Mouse (Mus musculus): ENCODE data around the gene Fanca.
A peak's percentile ranks its signal among the peaks of the same experiment; 100 is the strongest.
"Not testable (repeated sequence)": the region's sequence is repeated elsewhere in the genome, so short reads cannot be mapped to it uniquely, and the experiment has no call there.

Fanca gene

DNA sequence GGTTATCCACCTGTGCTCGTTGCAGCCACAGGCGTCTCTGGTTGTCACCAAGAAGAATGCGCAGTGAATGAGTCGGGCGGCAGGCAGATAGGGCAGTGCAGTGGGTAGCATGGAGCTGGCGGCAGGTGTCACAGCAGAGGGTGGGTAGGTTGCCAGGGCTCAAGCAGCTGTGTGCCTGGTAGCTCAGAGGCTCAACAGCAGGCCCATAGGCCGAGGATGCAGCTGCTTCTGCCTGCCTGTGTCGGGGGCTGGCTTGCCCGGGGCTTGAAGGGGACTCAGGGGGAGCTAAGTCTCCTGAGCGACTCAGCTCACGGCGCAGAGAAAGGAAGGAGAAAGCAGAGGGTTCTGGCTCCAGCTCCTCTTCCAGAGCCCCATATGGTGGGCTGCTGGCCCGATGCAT, 85.1 kb downstream of the Fanca start:
- no peak for DNase-seq (ENCODE audit: low spot score in 2 of 2)

DNA sequence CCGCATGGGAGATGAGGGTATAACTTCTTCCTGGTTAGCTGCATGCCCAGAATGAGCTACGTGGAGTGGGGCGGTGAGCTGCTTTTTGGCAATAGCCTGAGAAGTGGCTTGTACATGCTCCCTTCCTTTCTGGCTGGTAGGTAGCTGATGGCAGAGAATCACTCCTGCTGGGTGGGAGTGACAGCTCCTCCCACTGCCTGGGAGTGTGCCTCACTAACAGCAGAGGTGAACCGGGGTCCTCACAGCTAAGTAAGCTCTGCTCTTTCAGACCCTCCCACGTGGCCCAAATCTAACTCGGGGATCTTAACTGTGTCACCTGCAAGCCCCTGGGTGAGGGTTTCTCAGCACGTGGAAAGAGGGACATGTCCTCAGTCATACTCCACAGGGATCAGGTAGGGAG, 85.8 kb downstream of the Fanca start:
- no peak for DNase-seq (ENCODE audit: low spot score in 2 of 2)

DNA sequence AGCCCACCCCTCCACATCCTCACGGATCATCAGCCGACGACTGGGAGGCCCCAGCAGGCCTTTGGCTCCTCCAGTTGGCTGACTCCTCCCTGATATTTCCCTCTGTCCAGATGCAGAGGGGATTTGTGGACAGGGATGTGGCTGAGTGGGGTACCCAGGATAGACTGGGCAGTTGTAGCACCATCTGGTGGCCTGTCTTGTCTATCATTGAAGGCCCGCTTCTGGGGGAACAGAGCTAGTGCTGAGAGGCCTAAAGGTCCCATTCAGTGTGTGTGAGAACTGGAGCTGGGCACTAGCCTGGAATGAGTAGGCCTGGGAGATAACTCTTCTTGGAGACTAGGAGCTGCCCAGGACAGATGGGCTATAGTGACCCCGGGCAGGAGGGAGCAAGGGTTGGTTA, 86.6 kb downstream of the Fanca start:
- DNase-seq (ENCODE audit: low spot score in 2 of 2), result no peak

DNA sequence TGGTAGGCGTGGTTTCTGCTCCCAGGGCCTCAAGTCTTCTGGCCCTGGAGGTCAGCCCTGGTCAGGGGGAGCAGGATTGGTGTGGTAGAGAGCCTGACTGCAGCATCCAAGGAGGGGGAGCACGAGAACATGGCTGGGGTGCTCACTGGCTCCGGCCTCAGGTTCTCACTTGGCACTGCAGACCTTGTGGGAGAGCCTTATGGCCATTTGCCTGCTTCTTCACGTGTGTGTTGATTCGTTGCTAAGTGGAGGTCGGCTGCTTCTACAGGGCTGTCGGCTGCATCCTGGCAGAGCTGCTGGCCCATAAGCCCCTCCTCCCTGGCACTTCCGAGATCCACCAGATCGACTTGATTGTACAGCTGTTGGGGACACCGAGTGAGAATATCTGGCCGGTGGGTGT, 88.0 kb downstream of the Fanca start:
- not testable (repeated sequence) for DNase-seq (ENCODE audit: low spot score in 2 of 2)

DNA sequence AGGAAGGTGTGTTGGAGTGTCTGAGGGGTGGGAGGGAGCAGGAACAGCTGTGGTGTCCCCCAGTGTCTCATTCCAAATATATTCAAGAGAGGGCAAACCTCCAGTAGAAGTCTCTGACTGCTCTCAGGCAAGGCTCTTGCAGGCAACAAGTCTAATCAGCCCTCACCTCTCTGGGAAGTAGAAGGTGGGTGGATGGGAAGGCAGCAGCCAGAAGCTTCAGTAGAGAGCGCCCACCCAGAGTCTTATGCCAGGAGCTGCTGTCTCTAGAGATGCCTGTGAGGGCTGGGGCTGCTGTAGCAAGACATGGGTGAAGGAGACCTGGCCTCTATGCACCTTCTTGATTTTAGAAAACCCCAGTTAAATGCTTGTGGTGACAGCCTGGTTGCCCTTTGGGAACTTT, 90.0 kb downstream of the Fanca start:
- DNase-seq (ENCODE audit: low spot score in 2 of 2), result no peak

DNA sequence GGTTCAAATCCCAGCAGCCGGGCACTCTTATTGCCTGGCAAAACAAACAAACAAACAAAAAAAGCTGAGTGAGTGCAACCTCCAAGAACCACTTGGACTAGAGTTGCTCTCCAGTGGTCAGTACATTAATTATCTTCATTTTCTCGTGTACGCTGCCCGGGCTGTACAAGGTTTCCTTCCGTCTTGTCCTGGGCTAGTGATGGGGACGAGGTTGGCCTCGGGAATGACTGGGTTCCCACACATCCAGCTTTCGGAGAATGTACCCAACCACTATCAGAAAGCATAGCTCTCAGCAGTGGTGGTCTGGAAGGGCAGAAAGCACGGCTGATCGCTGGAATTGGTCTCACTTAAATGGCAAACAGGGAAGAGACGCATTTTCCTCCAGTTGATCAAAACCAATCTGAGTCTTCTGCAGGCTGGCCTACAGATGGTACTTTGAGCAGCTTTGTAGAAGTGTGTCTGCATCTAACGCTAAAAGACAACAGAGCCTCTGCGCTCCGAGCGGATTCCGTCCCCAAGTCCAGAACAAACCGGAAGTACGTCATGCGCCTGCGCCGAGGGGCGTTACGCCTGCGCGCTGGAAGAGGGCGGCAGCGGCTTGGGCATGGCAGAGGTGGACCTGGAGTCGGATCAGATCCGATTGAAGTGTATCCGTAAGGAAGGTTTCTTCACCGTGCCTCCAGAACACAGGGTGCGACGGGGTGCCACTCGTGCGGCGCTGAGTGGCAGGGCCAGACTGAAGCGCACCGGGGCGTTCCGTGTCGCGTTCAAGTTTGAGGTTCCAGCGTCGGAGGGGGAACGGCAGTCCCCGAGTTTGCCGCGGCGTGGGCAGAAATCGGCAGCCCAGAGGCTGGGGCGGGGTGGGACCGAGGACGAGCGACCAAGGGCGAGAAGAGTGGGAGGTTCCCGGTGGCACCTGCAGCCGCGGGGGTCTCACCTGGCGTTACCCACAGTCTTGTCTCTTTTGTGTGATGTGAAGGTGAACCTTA, 93.8 kb downstream of the Fanca start, which contains the start of gene Cdk10:
Gene Cdk10, plus strand, starts transcription at position 565 of the 989 bp plus-strand sequence.
- DNase-seq (ENCODE audit: low spot score in 2 of 2), result peak; percentile 89 to 91

DNA sequence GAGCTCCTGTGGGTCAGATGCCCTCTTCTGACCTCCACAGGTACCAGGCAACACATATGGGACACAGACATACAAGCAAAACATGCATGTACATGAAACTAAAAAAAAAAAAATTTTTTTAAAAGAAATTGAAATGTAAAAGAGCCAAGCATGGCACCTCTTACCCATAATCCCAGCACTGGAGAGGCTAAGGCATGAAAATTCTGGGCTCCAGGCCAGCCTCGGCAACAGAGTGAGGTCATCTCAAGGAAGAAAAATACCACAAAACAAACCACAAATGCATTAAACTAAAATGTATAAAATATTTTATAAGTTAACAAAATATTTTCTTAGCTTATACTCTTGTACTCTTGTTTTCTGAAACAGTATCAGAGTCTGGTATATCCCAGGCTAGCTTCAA, 97.5 kb downstream of the Fanca start:
- no peak for DNase-seq (ENCODE audit: low spot score in 2 of 2)

Measured in spleen, postnatal 36 days (tissue).